Mouse (Mus musculus) embryonic fibroblast, embryonic 13.5 days (primary cell): ENCODE measurements around the gene Pard3b.

ENCODE experiments used
- CTCF ChIP-seq: IDR thresholded peaks from 2 replicates; pipeline ENCODE4 v1.5.1; 2011; ENCODE audit warnings: mild to moderate bottlenecking, control low read depth, low read length, moderate library complexity, borderline replicate concordance; ENCODE audit not compliant: insufficient read depth
- POLR2A ChIP-seq: IDR thresholded peaks from 2 replicates; pipeline ENCODE4 v1.6.1; 2011; ENCODE audit warnings: low read depth, mild to moderate bottlenecking, control low read depth, low read length, moderate library complexity

DNA sequence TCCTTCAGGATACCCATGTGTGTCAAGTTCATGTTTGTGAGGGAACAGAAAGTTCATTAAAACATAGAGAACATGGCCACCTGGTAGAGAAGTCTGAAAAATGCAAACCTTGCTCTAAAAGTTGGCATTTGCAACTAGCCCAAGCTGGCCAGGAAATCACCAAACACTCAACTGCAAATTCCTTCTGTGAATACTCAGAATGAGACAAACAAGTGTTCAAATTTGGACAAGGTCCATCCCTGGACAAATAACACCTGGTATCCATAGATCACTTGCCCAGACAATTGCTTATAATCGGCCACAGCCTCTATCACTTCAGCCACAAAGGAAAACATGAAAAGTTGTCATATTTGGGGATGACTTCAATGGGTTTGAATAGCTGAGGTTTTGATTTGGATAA lies 701.6 kb downstream of the Pard3b start:
- TF ChIP-seq POLR2A (no peak), CTCF (no peak)
